In the genomic region with DNA sequence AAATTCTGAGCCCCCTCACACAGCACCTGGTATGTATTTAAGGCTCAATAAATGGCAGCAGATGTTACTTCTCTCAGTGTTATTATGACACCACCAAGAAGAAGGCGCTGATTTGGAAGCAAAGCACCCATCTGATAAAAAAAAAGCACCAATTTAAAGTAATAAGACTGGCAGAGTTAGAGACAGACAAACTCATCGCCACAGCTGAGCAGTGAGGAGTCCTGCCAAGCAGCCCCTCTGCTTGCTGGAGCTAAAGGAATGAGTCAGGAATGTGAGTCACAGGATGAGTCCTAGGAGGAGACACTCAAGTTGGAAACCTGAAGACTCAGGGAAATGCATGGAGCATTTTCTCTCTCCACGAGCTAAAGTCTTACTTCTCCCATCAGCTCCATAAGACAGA, we compare ENCODE assay signal across 15 mouse cellular contexts.
DNase-seq lines count a peak whose midpoint lies in the region; TF ChIP-seq lines count a peak whose summit lies in the region.
"Had no signal": no experiment of that assay in that cellular context is flagged by ENCODE, and none has a peak within 500 bp of the region (broad histone marks: within the 10 kb centered on the region; RNA-seq: fewer than 3 reads in every experiment).

No protein-coding gene starts in this region.

- H3K27me3 ChIP-seq in hindbrain, embryonic 10.5 days (ENCODE audit: insufficient read depth, poor library complexity, severe bottlenecking) = no peaks in the 10 kb centered on the region
- H3K27me3 ChIP-seq: megakaryocyte, embryonic 14.5 days had no signal

- peak overlapping the region; percentile 51; the same call in 1 of the 2 replicates for H3K27ac ChIP-seq in embryonic fibroblast, embryonic 13.5 days (ENCODE audit: insufficient read depth, low read length)
- H3K27ac ChIP-seq in hindbrain, embryonic 10.5 days = no peak overlapping the region
- H3K27ac ChIP-seq: limb, embryonic 10.5 days had no signal

- peaks cover 10% of the 10 kb centered on the region for H3K4me1 ChIP-seq in embryonic fibroblast, embryonic 13.5 days (ENCODE audit: control insufficient read depth, insufficient read depth, low read length)
- H3K4me1 ChIP-seq in hindbrain, embryonic 10.5 days (replicated peaks) = no peaks in the 10 kb centered on the region; the same call in 1 of the 2 replicates
- H3K4me1 ChIP-seq: megakaryocyte, embryonic 14.5 days had no signal

- no peaks in the 10 kb centered on the region for H3K36me3 ChIP-seq in hindbrain, embryonic 10.5 days
- H3K36me3 ChIP-seq: limb, embryonic 10.5 days had no signal

- no peak for TF ChIP-seq POLR2A in embryonic fibroblast, embryonic 13.5 days (IDR thresholded peaks at IDR 0.05; ENCODE audit: low read depth, low read length)

- WGBS in hindbrain, embryonic 10.5 days = 79% methylated on average over 3 of the region's 3 CpGs

- peak; percentile 7 to 41 for DNase-seq in adrenal gland, adult (ENCODE audit: inconsistent age in 2 of 2, low spot score in 1 of 2)
- DNase-seq in adrenal gland, postnatal 10 days = no peak
- DNase-seq in layer of hippocampus, postnatal 10 days (ENCODE audit: low spot score in 2 of 2) = peak; percentile 13 to 21
- peak; percentile 68 to 73 for DNase-seq in right cerebral cortex, adult 2 months (ENCODE audit: low spot score in 2 of 2)
- no peak for DNase-seq in hindbrain, embryonic 10.5 days (ENCODE audit: low spot score)
- no peak for DNase-seq in cerebellum, postnatal 4 days (ENCODE audit: low spot score in 2 of 2)
- no peak for DNase-seq in heart, postnatal 10 days
- DNase-seq: adrenal gland, postnatal 14 days; cerebellum, adult 9-11 months; heart, postnatal 4 days; kidney, adult 18-20 months; retina, postnatal 1 day had no signal

- no peaks in the 10 kb centered on the region for H3K9me3 ChIP-seq in hindbrain, embryonic 10.5 days
- H3K9me3 ChIP-seq: limb, embryonic 10.5 days had no signal

- no peak overlapping the region for H3K4me3 ChIP-seq in embryonic fibroblast, embryonic 13.5 days (ENCODE audit: insufficient read depth, low read length)
- no peak overlapping the region for H3K4me3 ChIP-seq in hindbrain, embryonic 10.5 days
- H3K4me3 ChIP-seq: limb, embryonic 10.5 days; megakaryocyte, embryonic 14.5 days had no signal

- no peak for TF ChIP-seq CTCF in embryonic fibroblast, embryonic 13.5 days (IDR thresholded peaks at IDR 0.05; ENCODE audit: borderline replicate concordance, insufficient read depth, low read length)

- intact Hi-C loops in heart, postnatal 10 days (cut with DNase I) = no loop called here

Comparison
In these comparisons a context has a peak if more than half of its experiments do, and no peak if none do; other contexts are left out.
1. DNase-seq: peak in adrenal gland, adult (2 of 2), layer of hippocampus, postnatal 10 days (2 of 2) and right cerebral cortex, adult 2 months (2 of 2); none in adrenal gland, postnatal 10 days (single experiment), hindbrain, embryonic 10.5 days (single experiment), cerebellum, postnatal 4 days (0 of 2) and heart, postnatal 10 days (0 of 2).